Mouse (Mus musculus) ES-Bruce4 (cell line): ENCODE measurements around the gene Acvr2b. TPM values are rescaled to one million over a fixed set of nuclear protein-coding genes. Genes with fewer than 3 reads are reported as not detected.

Experiments
- H3K27ac ChIP-seq: 2 replicates; pipeline ENCODE4 v1.5.1; 2012; ENCODE audit warnings: low read length, inconsistent platforms; ENCODE audit not compliant: insufficient read depth
- H3K27me3 ChIP-seq: 2 replicates; pipeline ENCODE4 v1.6.1; 2012; ENCODE audit warnings: mild to moderate bottlenecking, low read length, inconsistent platforms; ENCODE audit not compliant: control insufficient read depth, poor library complexity, insufficient read depth, severe bottlenecking
- H3K36me3 ChIP-seq: 2 replicates; pipeline ENCODE4 v1.6.1; 2012; ENCODE audit warnings: inconsistent platforms, mild to moderate bottlenecking, low read length, moderate library complexity; ENCODE audit not compliant: control insufficient read depth, poor library complexity, insufficient read depth, severe bottlenecking
- H3K4me1 ChIP-seq: one replicate; pipeline ENCODE4 v1.8.1; 2011; ENCODE audit warnings: low read length; ENCODE audit not compliant: control insufficient read depth, insufficient read depth
- H3K4me3 ChIP-seq: 2 replicates; pipeline ENCODE4 v1.5.1; 2011; ENCODE audit warnings: low read depth, mild to moderate bottlenecking, low read length
- H3K9ac ChIP-seq: 2 replicates; pipeline ENCODE4 v1.6.1; 2012; ENCODE audit warnings: low read depth, mild to moderate bottlenecking, inconsistent platforms; ENCODE audit not compliant: poor library complexity, severe bottlenecking
- H3K9me3 ChIP-seq: replicated peaks from 2 replicates; pipeline ENCODE4 v1.6.1; 2012; ENCODE audit warnings: mild to moderate bottlenecking, low read length, inconsistent platforms; ENCODE audit not compliant: control insufficient read depth, poor library complexity, insufficient read depth, severe bottlenecking
- CTCF ChIP-seq: IDR thresholded peaks from one replicate; pipeline ENCODE4 v1.8.1; 2011; ENCODE audit warnings: low read depth, low read length
- EP300 ChIP-seq: IDR thresholded peaks from 2 replicates; pipeline ENCODE4 v1.6.1; 2011; ENCODE audit warnings: low read depth, low read length; ENCODE audit not compliant: insufficient read depth
- POLR2A ChIP-seq: IDR thresholded peaks from one replicate; pipeline ENCODE4 v1.8.1; 2011; ENCODE audit warnings: low read length; ENCODE audit not compliant: insufficient read depth
- polyA plus RNA-seq: library from polyadenylated mRNA; stranded (reverse); fragments of >200 nt; gene quantifications from 2 replicates; pipeline ENCODE4 v1.2.4, GENCODE M21; 2011; ENCODE audit warnings: low read depth; ENCODE audit not compliant: missing spikeins, insufficient read depth, insufficient read length

The Acvr2b gene
- polyA plus RNA-seq, 1 experiment = 52.1 TPM

DNA sequence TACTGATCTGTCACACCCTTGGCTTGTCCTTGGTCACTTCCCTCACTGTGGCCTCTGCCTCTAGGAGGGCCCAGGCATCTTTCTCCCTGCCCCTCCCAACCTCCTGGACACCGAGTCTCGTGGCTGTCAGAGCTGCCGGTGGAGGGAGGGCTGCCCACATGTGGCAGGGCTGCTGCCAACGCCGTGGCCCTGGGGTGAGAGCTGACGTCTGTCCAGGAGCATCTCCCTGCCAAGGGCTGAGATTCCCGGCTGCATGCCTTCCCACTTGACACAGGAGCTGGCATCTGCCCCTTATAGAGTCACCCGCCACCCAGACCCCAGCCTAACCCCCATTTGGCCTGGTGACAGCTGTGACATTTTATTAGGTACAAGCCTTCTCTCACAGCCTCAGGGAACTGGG is 77.4 kb downstream of the Acvr2b start:
- Histone ChIP-seq H3K36me3 (no peaks in the 10 kb centered on the region), H3K27me3 (no peaks in the 10 kb centered on the region), H3K4me3 (no peak overlapping the region), H3K9me3 (no peaks in the 10 kb centered on the region), H3K9ac (no peak overlapping the region), H3K4me1 (peaks cover 2% of the 10 kb centered on the region), H3K27ac (no peak overlapping the region)
- TF ChIP-seq CTCF (no peak), POLR2A (no peak), EP300 (no peak)

DNA sequence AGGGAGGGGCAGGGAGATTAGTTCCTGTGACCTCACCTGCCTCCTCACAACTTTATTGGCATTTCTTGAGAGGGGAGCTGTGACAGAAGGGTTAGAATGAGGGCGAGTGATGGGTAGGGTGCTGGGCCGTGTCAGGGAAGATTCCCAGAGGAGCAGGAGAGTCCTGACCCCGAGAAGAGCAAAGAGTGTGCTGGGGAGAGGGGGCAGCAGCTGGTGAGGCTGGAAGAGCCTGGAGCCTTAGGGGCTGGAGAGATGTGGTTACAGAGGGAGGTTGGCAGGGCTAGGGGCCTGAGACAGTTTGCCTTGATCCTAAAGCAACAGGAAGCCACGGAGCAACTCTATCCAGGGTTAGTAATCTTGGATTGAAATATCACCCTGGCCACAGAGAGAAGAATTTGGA is 79.7 kb downstream of the Acvr2b start:
- Histone ChIP-seq H3K27me3 (no peaks in the 10 kb centered on the region), H3K27ac (no peak overlapping the region), H3K36me3 (no peaks in the 10 kb centered on the region), H3K9ac (no peak overlapping the region), H3K9me3 (no peaks in the 10 kb centered on the region), H3K4me1 (peaks cover 2% of the 10 kb centered on the region), H3K4me3 (no peak overlapping the region)
- no peak for TF ChIP-seq CTCF
- TF ChIP-seq EP300 = no peak
- TF ChIP-seq POLR2A = no peak

DNA sequence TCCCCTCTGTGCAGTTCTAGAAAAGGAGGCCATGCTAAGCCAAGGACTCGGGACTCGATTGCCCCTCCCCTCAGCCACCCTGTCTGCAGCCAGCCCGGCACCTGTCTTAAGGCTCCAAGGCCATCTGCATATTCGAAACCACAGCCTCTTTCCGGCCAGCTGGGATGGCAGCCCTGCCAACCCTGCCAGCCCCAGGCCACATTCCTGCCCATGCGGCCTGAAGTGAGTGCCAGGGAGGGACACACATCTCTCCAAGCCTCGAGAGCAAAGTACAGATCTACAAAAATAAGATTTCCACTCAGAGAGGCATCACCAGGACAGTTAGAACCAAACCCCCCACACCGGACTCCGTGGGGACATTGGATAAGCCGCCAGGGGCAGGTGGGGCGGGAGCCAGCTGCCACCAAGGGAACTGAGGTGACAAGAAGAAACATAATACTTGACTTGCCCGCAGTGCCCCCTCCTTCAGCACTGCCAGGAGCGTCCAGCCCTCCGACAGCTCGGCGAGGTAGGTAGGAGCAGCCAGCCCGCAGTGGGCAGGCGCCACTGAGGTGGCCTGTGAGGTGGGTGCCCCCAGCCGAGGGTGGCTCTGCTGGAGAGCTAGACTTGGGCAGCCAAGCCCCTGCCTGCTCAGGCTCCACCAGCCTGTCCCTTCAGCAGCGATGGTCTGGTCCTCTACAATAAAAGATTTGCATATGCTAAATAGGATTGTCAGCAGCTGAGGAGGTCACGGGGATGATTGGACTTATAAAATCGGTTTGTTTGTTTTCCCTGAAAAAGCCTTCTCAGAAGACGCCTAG is 81.8 kb downstream of the Acvr2b start:
- H3K36me3 ChIP-seq = no peaks in the 10 kb centered on the region
- H3K9me3 ChIP-seq = no peaks in the 10 kb centered on the region
- H3K27me3 ChIP-seq = no peaks in the 10 kb centered on the region
- no peak overlapping the region for H3K27ac ChIP-seq
- no peak overlapping the region for H3K4me3 ChIP-seq
- H3K9ac ChIP-seq = no peak overlapping the region
- TF ChIP-seq CTCF = no peak
- peaks cover 2% of the 10 kb centered on the region for H3K4me1 ChIP-seq

DNA sequence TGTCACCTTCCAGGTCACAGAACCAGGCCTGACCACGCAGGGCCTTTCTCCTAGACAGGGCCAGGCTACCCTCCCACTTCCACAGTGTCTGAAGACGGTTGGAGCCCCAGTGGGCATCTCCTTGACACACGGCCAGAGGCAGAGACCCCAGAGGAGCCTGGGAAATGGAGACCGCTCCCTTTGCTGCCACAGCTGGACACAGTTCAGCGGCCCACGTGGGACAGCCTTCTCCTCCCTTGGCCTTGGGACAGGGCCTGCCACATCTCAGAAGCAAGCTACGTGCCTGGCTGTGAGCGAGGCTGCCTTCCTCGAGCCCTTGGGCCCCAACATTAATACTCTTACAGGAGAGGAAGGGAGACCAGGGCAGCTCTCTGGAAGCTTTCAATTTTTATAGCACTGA is 82.5 kb downstream of the Acvr2b start:
- Histone ChIP-seq H3K4me1 (peaks cover 2% of the 10 kb centered on the region), H3K27ac (no peak overlapping the region), H3K9ac (no peak overlapping the region), H3K36me3 (no peaks in the 10 kb centered on the region), H3K4me3 (no peak overlapping the region), H3K27me3 (no peaks in the 10 kb centered on the region), H3K9me3 (no peaks in the 10 kb centered on the region)
- TF ChIP-seq CTCF = no peak
- no peak for TF ChIP-seq POLR2A
- TF ChIP-seq EP300 = no peak

Other genes with a start within 250 kb of the Acvr2b start
- gene Acaa1b, start 245.0 kb upstream of the Acvr2b start, polyA plus RNA-seq = 0.78 and 2.1 TPM in 2 replicates
- not detected in 2 replicates for gene Gm47289, start 243.0 kb upstream of the Acvr2b start, polyA plus RNA-seq
- gene Slc22a13, start 193.0 kb upstream of the Acvr2b start, polyA plus RNA-seq = 0.34 TPM in 1 of 2 replicates, not detected in the other
- 85.3 and 86.3 TPM in 2 replicates for gene Oxsr1, start 79.7 kb upstream of the Acvr2b start, polyA plus RNA-seq
- gene Acaa1a, start 62.4 kb upstream of the Acvr2b start, polyA plus RNA-seq = 20.7 and 23.9 TPM in 2 replicates
- gene Myd88, start 60.7 kb upstream of the Acvr2b start, polyA plus RNA-seq = 6.2 and 7.0 TPM in 2 replicates
- gene Xylb, start 44.7 kb upstream of the Acvr2b start, polyA plus RNA-seq = 7.8 and 7.9 TPM in 2 replicates
- gene Slc22a14, start 36.6 kb upstream of the Acvr2b start, polyA plus RNA-seq = not detected in 2 replicates
- gene Exog, start 42.8 kb downstream of the Acvr2b start, polyA plus RNA-seq = 10.5 and 11.0 TPM in 2 replicates
- 0.49 and 1.2 TPM in 2 replicates for gene Scn5a, start 176.9 kb downstream of the Acvr2b start, polyA plus RNA-seq